Mouse (Mus musculus) liver, adult (tissue): ENCODE measurements at regions not wholly inside any gene's neighbourhood (a gene's known extent, or its start where the extent isn't known, plus 50 kb on each side); places are given as distances from the start of the nearest gene placed in this dataset.

Experiments used
- GATA4 ChIP-seq: IDR thresholded peaks from 2 replicates; pipeline ENCODE4 v1.6.1; 2014; ENCODE audit warnings: mild to moderate bottlenecking, low read length; ENCODE audit not compliant: insufficient replicate concordance

GRCm38 (mm10) chr3:58112431-58112856 is 264.6 kb upstream of the Pfn2 start:
- no peak for TF ChIP-seq GATA4

DNA sequence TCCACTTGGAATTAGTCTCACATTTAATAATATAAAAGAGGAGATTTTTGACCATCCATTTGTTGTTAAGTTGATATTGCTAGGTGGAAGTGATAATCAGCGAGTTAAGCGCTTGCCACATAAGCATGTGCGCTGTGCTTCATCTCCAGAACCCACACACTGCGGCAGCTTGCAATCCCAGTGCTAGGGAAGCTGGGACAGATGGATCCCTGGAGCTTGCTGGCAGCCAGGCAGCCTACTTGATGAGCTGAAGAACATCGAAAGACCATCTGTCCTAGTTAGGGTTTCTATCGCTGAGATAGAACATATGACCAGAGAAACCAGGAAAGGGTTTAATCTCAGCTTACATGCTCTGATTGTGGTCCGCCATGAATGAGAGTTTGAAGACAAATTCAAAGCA is 266.1 kb upstream of the Pfn2 start:
- no peak for TF ChIP-seq GATA4

DNA sequence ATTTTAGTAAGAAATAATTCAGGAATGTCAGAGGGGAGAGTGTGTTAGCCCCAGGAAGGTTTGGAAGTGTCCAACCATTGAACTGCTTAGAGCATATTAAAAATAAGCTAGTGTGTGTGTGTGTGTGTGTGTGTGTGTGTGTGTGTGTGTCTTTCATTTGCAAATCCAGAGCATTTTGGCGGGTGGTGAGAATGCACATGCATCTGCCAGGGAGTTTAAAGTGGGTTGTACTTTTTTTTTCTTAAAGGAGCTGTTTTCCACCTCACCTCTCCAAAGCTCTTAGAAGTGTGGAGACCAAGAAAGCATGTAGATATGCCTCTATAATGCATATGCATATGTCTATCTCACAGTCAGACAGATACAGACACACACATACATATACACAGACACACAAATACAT is 267.6 kb upstream of the Pfn2 start:
- no peak for TF ChIP-seq GATA4

DNA sequence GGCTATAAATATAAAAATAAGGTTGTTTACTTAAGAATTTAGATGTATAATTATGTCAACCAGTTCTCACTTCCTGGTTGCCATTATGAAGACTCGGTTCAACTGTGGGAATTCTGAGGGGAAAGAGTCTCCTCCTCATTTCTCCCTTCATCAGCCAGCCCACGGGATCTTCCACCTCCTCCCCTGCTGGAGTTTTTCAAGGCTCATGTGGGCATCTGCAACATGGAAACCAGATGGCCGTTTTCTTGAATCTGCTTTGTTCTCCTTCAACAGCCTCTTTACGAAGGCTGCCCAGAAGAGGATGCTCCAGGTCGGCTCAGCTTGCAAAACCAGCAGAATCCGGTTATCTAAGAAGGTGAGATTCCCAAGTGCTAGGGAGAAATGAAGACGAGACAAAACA is 269.0 kb upstream of the Pfn2 start:
- TF ChIP-seq GATA4, result no peak

GRCm38 (mm10) chr3:58120051-58120450 is 272.2 kb upstream of the Pfn2 start:
- no peak for TF ChIP-seq GATA4

GRCm38 (mm10) chr3:58122456-58123359 is 274.8 kb upstream of the Pfn2 start:
- no peak for TF ChIP-seq GATA4

GRCm38 (mm10) chr3:58123396-58124077 is 275.7 kb upstream of the Pfn2 start:
- TF ChIP-seq GATA4, result no peak

DNA sequence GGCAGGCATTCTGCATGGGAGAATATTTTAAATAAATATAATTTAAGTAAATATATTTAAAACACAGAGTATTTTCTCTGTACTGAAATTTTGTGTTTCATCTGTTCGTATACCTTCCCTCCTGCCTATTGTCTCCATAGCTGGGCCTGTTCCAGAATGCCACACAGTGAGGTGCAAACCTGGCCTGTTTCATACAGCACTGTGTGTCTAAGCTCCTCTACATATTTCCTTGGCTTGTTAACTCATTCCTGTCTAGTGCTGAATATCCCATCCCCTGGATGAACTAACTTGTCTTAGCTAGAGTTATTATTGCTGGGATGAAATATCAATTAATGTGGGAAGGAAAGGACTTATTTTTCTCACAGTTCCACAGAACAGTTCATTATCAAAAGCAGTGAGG is 277.0 kb upstream of the Pfn2 start:
- TF ChIP-seq GATA4, result no peak

GRCm38 (mm10) chr3:58126996-58127395 is 279.1 kb upstream of the Pfn2 start:
- no peak for TF ChIP-seq GATA4

DNA sequence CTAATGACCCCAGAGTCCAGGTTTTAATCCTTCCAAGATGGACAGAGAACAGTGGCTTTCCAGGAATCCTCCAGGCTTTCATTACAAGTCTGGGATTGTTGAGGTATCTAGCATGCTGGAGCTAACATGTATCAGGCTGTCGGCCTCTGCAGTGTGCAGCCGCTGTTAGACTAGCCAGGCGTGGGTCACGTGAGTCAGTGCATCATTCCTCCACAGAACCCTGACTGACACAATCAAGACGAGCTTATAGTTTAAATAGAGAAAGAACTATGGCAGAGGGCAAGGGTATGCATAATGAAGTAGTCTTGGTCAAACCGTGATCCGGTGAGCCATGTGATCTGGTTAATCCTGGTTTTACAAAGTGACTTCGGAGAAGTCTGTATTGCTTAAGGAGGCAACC is 280.2 kb upstream of the Pfn2 start:
- TF ChIP-seq GATA4, result no peak

- TF ChIP-seq GATA4, result no peak
These were observed 281.6 kb upstream of the Pfn2 start for GRCm38 (mm10) chr3:58129358-58129903.

DNA sequence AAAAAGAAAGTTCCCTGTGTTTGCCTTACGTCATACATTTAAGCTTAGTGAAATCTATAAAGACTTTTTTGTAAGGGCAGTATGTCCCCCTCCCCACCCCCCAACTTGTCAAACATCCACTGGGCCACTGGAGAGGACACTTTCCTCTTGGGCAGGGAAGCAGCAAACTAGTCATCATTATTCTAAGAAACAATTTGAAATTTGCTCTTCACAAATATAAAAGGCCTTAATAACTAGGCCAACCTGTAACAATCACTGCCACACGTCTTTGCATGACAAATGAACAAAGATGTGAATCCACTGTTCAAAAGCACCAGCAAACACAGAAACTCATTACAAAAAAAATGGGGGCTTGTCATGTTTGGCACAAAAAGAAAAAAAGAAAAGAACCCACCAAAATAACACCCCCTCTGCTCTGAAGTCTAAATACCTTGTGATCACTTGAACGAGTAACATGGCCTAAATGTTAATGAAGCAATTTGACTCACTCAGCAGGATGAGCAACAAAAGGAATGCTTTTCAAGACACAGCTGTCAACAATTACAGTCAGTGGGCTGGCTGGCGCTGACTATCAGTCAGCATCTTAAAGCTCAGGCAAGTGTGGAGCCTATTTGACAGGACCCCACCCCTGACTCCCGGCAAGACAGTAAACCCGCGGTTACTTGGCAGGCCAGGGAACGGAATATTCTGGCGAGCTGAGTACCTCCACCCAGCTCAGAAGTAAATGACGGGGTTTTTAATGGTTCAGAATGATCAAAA is 278.7 kb upstream of the Tsc22d2 start:
- no peak for TF ChIP-seq GATA4

DNA sequence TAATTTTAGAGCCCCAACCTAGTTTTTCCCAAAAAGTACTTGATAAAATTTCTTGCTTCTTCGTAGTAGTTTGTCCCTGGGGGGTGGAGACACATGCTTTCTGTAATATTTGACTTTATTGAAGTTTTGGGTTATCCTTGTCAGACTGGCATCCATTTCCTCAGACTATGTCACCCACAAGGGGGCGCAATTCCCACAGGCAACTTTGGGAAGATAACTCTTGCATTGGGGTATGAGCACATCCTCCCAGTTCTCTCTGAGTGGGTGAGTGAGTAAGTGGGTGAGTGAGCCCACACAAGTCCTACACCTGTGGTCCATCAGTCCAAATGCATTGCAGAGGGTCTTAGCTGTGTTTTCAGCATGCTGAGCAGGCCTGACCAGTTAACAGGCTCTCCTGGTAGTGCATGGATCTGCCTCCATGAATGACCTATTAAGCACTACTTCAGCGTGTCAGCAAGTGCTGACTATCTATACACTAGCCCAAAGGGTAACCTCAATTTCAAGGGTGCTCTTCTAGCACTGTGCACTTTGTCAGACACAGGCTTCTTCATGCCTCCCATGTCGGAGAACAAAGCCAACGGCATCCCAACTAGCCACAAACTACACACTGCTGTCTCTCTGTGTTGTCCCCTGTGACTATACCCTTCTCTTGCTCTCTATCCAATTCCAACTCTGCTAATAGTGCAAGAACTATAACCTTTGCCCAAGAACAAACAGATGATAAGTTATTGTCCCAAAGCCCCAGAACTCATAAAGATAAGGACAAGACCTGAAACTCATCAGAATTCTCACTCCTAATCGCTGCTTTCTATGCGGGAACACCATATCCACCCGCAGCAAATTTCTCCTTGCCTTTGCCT is 275.6 kb upstream of the Tsc22d2 start:
- no peak for TF ChIP-seq GATA4

- TF ChIP-seq GATA4, result no peak
These were observed 268.4 kb upstream of the Tsc22d2 start for GRCm38 (mm10) chr3:58146108-58146507.
